Comparison of ENCODE assay signal across 8 mouse cellular contexts in genomic region chr5:66654220-66654619, GRCm38 (mm10). TPM values are rescaled to one million over a fixed set of nuclear protein-coding genes. Genes with fewer than 3 reads are reported as not detected.
DNase-seq lines count a peak whose midpoint lies in the region; ATAC-seq and TF ChIP-seq lines count a peak whose summit lies in the region.

No protein-coding gene starts in this region.

- DNase-seq in embryonic facial prominence, embryonic 10.5 days (ENCODE audit: low spot score), result no peak
- peak; percentile 67 for DNase-seq in NIH3T3 (ENCODE audit: low read depth)
- DNase-seq in heart, embryonic 10.5 days (ENCODE audit: low spot score), result peak; percentile 82
- DNase-seq in kidney, postnatal 0 days (ENCODE audit: low spot score), result peak; percentile 86
- DNase-seq in right cerebral cortex, adult 2 months (ENCODE audit: low spot score in 2 of 2), result no peak
- DNase-seq in right cerebral cortex, postnatal 14 days, result no peak

- H3K4me3 ChIP-seq in embryonic facial prominence, embryonic 12.5 days, result no peak overlapping the region
- H3K4me3 ChIP-seq in embryonic facial prominence, embryonic 10.5 days, result no peak overlapping the region
- no peak overlapping the region for H3K4me3 ChIP-seq in heart, embryonic 10.5 days
- no peak overlapping the region for H3K4me3 ChIP-seq in kidney, postnatal 0 days (replicated peaks; ENCODE audit: low read depth, low read length)
- no peak overlapping the region for H3K4me3 ChIP-seq in stomach, embryonic 15.5 days (replicated peaks)

- H3K4me1 ChIP-seq in embryonic facial prominence, embryonic 12.5 days, result peaks cover 5% of the 10 kb centered on the region; the same call in 1 of the 2 replicates
- H3K4me1 ChIP-seq in embryonic facial prominence, embryonic 10.5 days, result peaks cover 9% of the 10 kb centered on the region
- peaks cover 8% of the 10 kb centered on the region for H3K4me1 ChIP-seq in heart, embryonic 10.5 days
- no peaks in the 10 kb centered on the region for H3K4me1 ChIP-seq in kidney, postnatal 0 days (replicated peaks; ENCODE audit: insufficient read depth, low read length)
- H3K4me1 ChIP-seq in stomach, embryonic 15.5 days, result no peaks in the 10 kb centered on the region

- 44% methylated on average over 5 of the region's 5 CpGs for WGBS in embryonic facial prominence, embryonic 12.5 days
- WGBS in embryonic facial prominence, embryonic 10.5 days, result 69% methylated on average over 5 of the region's 5 CpGs
- WGBS in heart, embryonic 10.5 days, result 54% methylated on average over 5 of the region's 5 CpGs
- 21% methylated on average over 5 of the region's 5 CpGs for WGBS in kidney, postnatal 0 days
- 26% methylated on average over 5 of the region's 5 CpGs for WGBS in stomach, embryonic 15.5 days

- peak overlapping the region; percentile 8; the same call in 1 of the 2 replicates for H3K27ac ChIP-seq in embryonic facial prominence, embryonic 12.5 days
- H3K27ac ChIP-seq in embryonic facial prominence, embryonic 10.5 days (replicated peaks), result no peak overlapping the region; the same call in 1 of the 2 replicates
- H3K27ac ChIP-seq in heart, embryonic 10.5 days, result no peak overlapping the region
- 0 out of 2 replicates have a peak overlapping the region, but pooled peaks have one; percentile 19 for H3K27ac ChIP-seq in kidney, postnatal 0 days
- H3K27ac ChIP-seq in stomach, embryonic 15.5 days, result no peak overlapping the region

- no peak for TF ChIP-seq CTCF in kidney, postnatal 0 days (IDR thresholded peaks at IDR 0.05; ENCODE audit: low read depth)

- H3K4me2 ChIP-seq in embryonic facial prominence, embryonic 12.5 days (replicated peaks), result no peak overlapping the region
- 0 out of 2 replicates have a peak overlapping the region, but pooled peaks have one; percentile 6 for H3K4me2 ChIP-seq in kidney, postnatal 0 days (ENCODE audit: low read length)
- no peak overlapping the region for H3K4me2 ChIP-seq in stomach, embryonic 15.5 days

- H3K9ac ChIP-seq in embryonic facial prominence, embryonic 12.5 days, result no peak overlapping the region
- H3K9ac ChIP-seq in kidney, postnatal 0 days (ENCODE audit: low read depth, low read length), result no peak overlapping the region
- no peak overlapping the region for H3K9ac ChIP-seq in stomach, embryonic 15.5 days

- no peaks in the 10 kb centered on the region for H3K27me3 ChIP-seq in embryonic facial prominence, embryonic 12.5 days
- H3K27me3 ChIP-seq in embryonic facial prominence, embryonic 10.5 days (replicated peaks; ENCODE audit: low read depth, poor library complexity, severe bottlenecking), result no peaks in the 10 kb centered on the region
- no peaks in the 10 kb centered on the region for H3K27me3 ChIP-seq in heart, embryonic 10.5 days (ENCODE audit: insufficient read depth, poor library complexity, severe bottlenecking)
- H3K27me3 ChIP-seq in kidney, postnatal 0 days (ENCODE audit: insufficient read depth, low read length), result no peaks in the 10 kb centered on the region
- H3K27me3 ChIP-seq in stomach, embryonic 15.5 days (replicated peaks), result no peaks in the 10 kb centered on the region

- H3K9me3 ChIP-seq in embryonic facial prominence, embryonic 12.5 days, result no peaks in the 10 kb centered on the region
- 0 out of 2 replicates have a peak, but pooled peaks cover 3% of the 10 kb centered on the region for H3K9me3 ChIP-seq in embryonic facial prominence, embryonic 10.5 days
- no peaks in the 10 kb centered on the region for H3K9me3 ChIP-seq in heart, embryonic 10.5 days
- H3K9me3 ChIP-seq in kidney, postnatal 0 days (replicated peaks; ENCODE audit: low read length), result no peaks in the 10 kb centered on the region
- H3K9me3 ChIP-seq in stomach, embryonic 15.5 days, result no peaks in the 10 kb centered on the region

- no peaks in the 10 kb centered on the region for H3K36me3 ChIP-seq in embryonic facial prominence, embryonic 12.5 days
- no peaks in the 10 kb centered on the region for H3K36me3 ChIP-seq in embryonic facial prominence, embryonic 10.5 days (replicated peaks)
- H3K36me3 ChIP-seq in heart, embryonic 10.5 days, result no peaks in the 10 kb centered on the region
- H3K36me3 ChIP-seq in kidney, postnatal 0 days (ENCODE audit: insufficient read depth, low read length), result no peaks in the 10 kb centered on the region
- no peaks in the 10 kb centered on the region for H3K36me3 ChIP-seq in stomach, embryonic 15.5 days

- no peak for ATAC-seq in embryonic facial prominence, embryonic 12.5 days (ENCODE audit: insufficient number of reproducible peaks, insufficient read depth, low FRiP score, low TSS enrichment)
- ATAC-seq in kidney, postnatal 0 days (replicated peaks; ENCODE audit: low FRiP score, low read depth), result no peak
- ATAC-seq in stomach, embryonic 15.5 days (ENCODE audit: insufficient read depth, low FRiP score, low read depth), result peak; percentile 22; the same call in 1 of the 2 replicates

RNA-seq across cellular contexts. Expression of gene Uchl1, which starts 21.7 kb away (rescaled TPM):
- 141 and 184 TPM in 2 replicates for polyA plus RNA-seq in embryonic facial prominence, embryonic 12.5 days (2016; fragmentation: Nextera tagmentation; extraction: Ambion mirVana)
- 128 and 137 TPM in 2 replicates for polyA plus RNA-seq in embryonic facial prominence, embryonic 10.5 days (2016; fragmentation: Nextera tagmentation; extraction: Ambion mirVana)
- polyA plus RNA-seq in heart, embryonic 10.5 days (2016; fragmentation: Nextera tagmentation; extraction: Ambion mirVana), result 93.3 and 116 TPM in 2 replicates
- 51.3 and 63.3 TPM in 2 replicates for polyA plus RNA-seq in kidney, postnatal 0 days (2015; fragmentation: Nextera tagmentation; extraction: Ambion mirVana)
- polyA plus RNA-seq in stomach, embryonic 15.5 days (2015; fragmentation: Nextera tagmentation; extraction: Ambion mirVana), result 76.8 and 89.5 TPM in 2 replicates

RNA-seq across cellular contexts. Expression of gene Apbb2, which starts 35.6 kb away (rescaled TPM):
- 52.9 and 53.2 TPM in 2 replicates for polyA plus RNA-seq in embryonic facial prominence, embryonic 12.5 days (2016; fragmentation: Nextera tagmentation; extraction: Ambion mirVana)
- 30.7 and 36.8 TPM in 2 replicates for polyA plus RNA-seq in embryonic facial prominence, embryonic 10.5 days (2016; fragmentation: Nextera tagmentation; extraction: Ambion mirVana)
- polyA plus RNA-seq in heart, embryonic 10.5 days (2016; fragmentation: Nextera tagmentation; extraction: Ambion mirVana), result 25.1 and 28.9 TPM in 2 replicates
- polyA plus RNA-seq in kidney, postnatal 0 days (2015; fragmentation: Nextera tagmentation; extraction: Ambion mirVana), result 47.0 and 52.7 TPM in 2 replicates
- 33.4 and 33.6 TPM in 2 replicates for polyA plus RNA-seq in stomach, embryonic 15.5 days (2015; fragmentation: Nextera tagmentation; extraction: Ambion mirVana)

Comparison
In these comparisons a context has a peak if more than half of its experiments do, and no peak if none do; other contexts are left out.
1. H3K27ac ChIP-seq: peak in embryonic facial prominence, embryonic 12.5 days (single experiment) and kidney, postnatal 0 days (single experiment); none in embryonic facial prominence, embryonic 10.5 days (single experiment), heart, embryonic 10.5 days (single experiment) and stomach, embryonic 15.5 days (single experiment).
2. DNase-seq: peak in NIH3T3 (single experiment), heart, embryonic 10.5 days (single experiment) and kidney, postnatal 0 days (single experiment); none in embryonic facial prominence, embryonic 10.5 days (single experiment), right cerebral cortex, adult 2 months (0 of 2) and right cerebral cortex, postnatal 14 days (single experiment).